Mouse (Mus musculus): ENCODE data around the gene Smpd3. TPM values are rescaled to one million over a fixed set of nuclear protein-coding genes. Genes with fewer than 3 reads are reported as not detected.
A peak's percentile ranks its signal among the peaks of the same experiment; 100 is the strongest.

The Smpd3 gene
- polyA plus RNA-seq, 1 experiment from 2014 or later: 17.3 TPM

- Histone ChIP-seq H3K9me3 (no peaks in the 10 kb centered on the region), H3K36me3 (no peaks in the 10 kb centered on the region), H3K27me3 (replicated peaks) (no peaks in the 10 kb centered on the region), H3K4me2 (no peak overlapping the region), H3K4me3 (replicated peaks) (no peak overlapping the region), H3K9ac (no peak overlapping the region), H3K27ac (peak overlapping the region; percentile 45; the same call in 1 of the 2 replicates), H3K4me1 (peaks cover 14% of the 10 kb centered on the region; the same call in 1 of the 2 replicates)
- WGBS: 71% methylated on average over 1 of the region's 1 CpGs
- ATAC-seq (ENCODE audit: insufficient read depth, low FRiP score, low read depth): no peak
Observed at GRCm38 (mm10) chr8:106306076-106306475, 31.7 kb downstream of the Smpd3 start.

GRCm38 (mm10) chr8:106305301-106305700, 32.5 kb downstream of the Smpd3 start:
- H3K36me3 ChIP-seq: no peaks in the 10 kb centered on the region
- no peaks in the 10 kb centered on the region for H3K27me3 ChIP-seq (replicated peaks)
- ATAC-seq (ENCODE audit: insufficient read depth, low FRiP score, low read depth): no peak
- WGBS: 96% methylated on average over 3 of the region's 3 CpGs
- no peak overlapping the region for H3K4me2 ChIP-seq
- H3K27ac ChIP-seq: 0 out of 2 replicates have a peak overlapping the region, but pooled peaks have one; percentile 10
- H3K9me3 ChIP-seq: no peaks in the 10 kb centered on the region
- no peak overlapping the region for H3K9ac ChIP-seq
- no peak overlapping the region for H3K4me3 ChIP-seq (replicated peaks)
- H3K4me1 ChIP-seq: peaks cover 14% of the 10 kb centered on the region; the same call in 1 of the 2 replicates

GRCm38 (mm10) chr8:106304321-106304720, 33.5 kb downstream of the Smpd3 start:
- no peaks in the 10 kb centered on the region for H3K27me3 ChIP-seq (replicated peaks)
- H3K9ac ChIP-seq: no peak overlapping the region
- 71% methylated on average over 6 of the region's 6 CpGs for WGBS
- no peaks in the 10 kb centered on the region for H3K9me3 ChIP-seq
- H3K27ac ChIP-seq: no peak overlapping the region
- no peak overlapping the region for H3K4me2 ChIP-seq
- H3K36me3 ChIP-seq: no peaks in the 10 kb centered on the region
- H3K4me1 ChIP-seq: peaks cover 13% of the 10 kb centered on the region; the same call in 1 of the 2 replicates
- no peak for ATAC-seq (ENCODE audit: insufficient read depth, low FRiP score, low read depth)
- H3K4me3 ChIP-seq (replicated peaks): no peak overlapping the region

GRCm38 (mm10) chr8:106300739-106301715, 36.8 kb downstream of the Smpd3 start:
- Histone ChIP-seq H3K9ac (no peak overlapping the region), H3K9me3 (no peaks in the 10 kb centered on the region), H3K27ac (peak overlapping the region; percentile 36; the same call in 1 of the 2 replicates), H3K36me3 (no peaks in the 10 kb centered on the region), H3K27me3 (replicated peaks) (no peaks in the 10 kb centered on the region), H3K4me2 (no peak overlapping the region), H3K4me3 (replicated peaks) (no peak overlapping the region), H3K4me1 (peaks cover 6% of the 10 kb centered on the region; the same call in 1 of the 2 replicates)
- 52% methylated on average over 9 of the region's 9 CpGs for WGBS
- peak; percentile 18; the same call in 1 of the 2 replicates for ATAC-seq (ENCODE audit: insufficient read depth, low FRiP score, low read depth)

DNA sequence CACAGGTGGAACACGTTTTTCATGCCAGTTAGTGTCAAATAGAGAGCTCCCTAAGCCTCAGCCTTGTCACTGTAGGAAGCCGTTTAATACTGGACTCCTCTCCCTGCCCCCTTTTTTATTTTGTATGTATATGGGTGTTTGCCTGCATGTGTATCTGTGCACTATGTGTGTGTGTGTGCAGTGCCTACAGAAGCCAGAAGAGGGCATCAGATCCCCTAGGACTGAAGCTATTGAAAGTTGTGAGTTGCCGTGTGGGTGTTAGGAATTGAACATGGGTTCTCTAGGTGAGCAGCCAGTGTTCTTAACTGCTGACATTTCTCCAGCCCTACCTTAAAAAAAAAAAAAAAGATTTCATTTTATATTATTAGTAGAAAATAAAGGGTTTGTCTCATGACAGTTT, 38.1 kb downstream of the Smpd3 start:
- no peak overlapping the region for H3K9ac ChIP-seq
- no peak overlapping the region for H3K4me3 ChIP-seq (replicated peaks)
- H3K36me3 ChIP-seq: no peaks in the 10 kb centered on the region
- H3K9me3 ChIP-seq: no peaks in the 10 kb centered on the region
- H3K27ac ChIP-seq: no peak overlapping the region
- H3K4me2 ChIP-seq: no peak overlapping the region
- WGBS: 86% methylated on average over 3 of the region's 3 CpGs
- no peaks in the 10 kb centered on the region for H3K27me3 ChIP-seq (replicated peaks)
- H3K4me1 ChIP-seq: peaks cover 6% of the 10 kb centered on the region; the same call in 1 of the 2 replicates
- no peak for ATAC-seq (ENCODE audit: insufficient read depth, low FRiP score, low read depth)

DNA sequence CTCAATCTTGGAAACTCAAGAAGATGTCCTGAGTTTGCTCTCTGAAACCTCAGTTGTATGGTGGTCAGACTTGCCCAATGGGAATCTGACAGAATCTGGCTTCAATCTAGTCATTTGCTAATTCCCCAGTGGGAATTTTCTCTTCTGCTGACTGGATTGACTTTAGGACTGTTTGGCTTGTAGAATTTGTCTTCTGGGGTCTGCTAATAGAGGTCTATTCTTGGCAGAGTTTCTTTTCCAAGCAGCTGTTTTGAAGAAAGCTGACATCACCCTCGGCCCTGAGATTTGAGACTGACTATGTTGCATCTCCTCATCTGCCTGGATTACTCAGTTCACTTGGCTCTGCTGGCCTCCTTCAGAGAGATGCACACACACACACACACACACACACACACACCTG, 38.9 kb downstream of the Smpd3 start:
- Histone ChIP-seq H3K9ac (no peak overlapping the region), H3K4me2 (no peak overlapping the region), H3K4me1 (peaks cover 6% of the 10 kb centered on the region; the same call in 1 of the 2 replicates), H3K27me3 (replicated peaks) (no peaks in the 10 kb centered on the region), H3K4me3 (replicated peaks) (no peak overlapping the region), H3K27ac (no peak overlapping the region), H3K36me3 (no peaks in the 10 kb centered on the region), H3K9me3 (no peaks in the 10 kb centered on the region)
- WGBS: 28% methylated on average over 1 of the region's 1 CpGs
- ATAC-seq (ENCODE audit: insufficient read depth, low FRiP score, low read depth): no peak

DNA sequence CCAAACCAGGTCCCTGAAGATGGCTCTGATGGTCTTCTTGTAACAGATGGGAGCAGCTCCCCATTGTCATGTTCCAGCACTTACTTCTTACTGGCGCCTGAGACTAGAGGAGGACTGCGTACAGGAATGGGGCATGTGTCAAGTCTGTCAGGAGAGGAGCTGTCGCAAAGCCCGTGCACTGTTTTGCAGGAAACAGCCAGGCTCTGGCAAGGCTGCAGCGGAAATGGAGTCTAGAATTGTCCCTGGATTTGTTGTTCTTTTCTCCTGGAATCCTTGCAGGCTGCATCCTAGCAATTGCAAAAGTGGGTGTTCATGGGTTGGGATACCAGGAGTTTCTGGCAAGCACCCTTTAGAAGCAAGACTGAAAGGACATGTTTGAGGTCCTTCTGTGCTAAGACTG, 39.5 kb downstream of the Smpd3 start:
- WGBS: 45% methylated on average over 5 of the region's 5 CpGs
- no peak for ATAC-seq (ENCODE audit: insufficient read depth, low FRiP score, low read depth)
- no peak overlapping the region for H3K27ac ChIP-seq
- no peak overlapping the region for H3K4me2 ChIP-seq
- no peaks in the 10 kb centered on the region for H3K9me3 ChIP-seq
- no peaks in the 10 kb centered on the region for H3K27me3 ChIP-seq (replicated peaks)
- no peaks in the 10 kb centered on the region for H3K36me3 ChIP-seq
- no peak overlapping the region for H3K9ac ChIP-seq
- peaks cover 6% of the 10 kb centered on the region; the same call in 1 of the 2 replicates for H3K4me1 ChIP-seq
- H3K4me3 ChIP-seq (replicated peaks): no peak overlapping the region

DNA sequence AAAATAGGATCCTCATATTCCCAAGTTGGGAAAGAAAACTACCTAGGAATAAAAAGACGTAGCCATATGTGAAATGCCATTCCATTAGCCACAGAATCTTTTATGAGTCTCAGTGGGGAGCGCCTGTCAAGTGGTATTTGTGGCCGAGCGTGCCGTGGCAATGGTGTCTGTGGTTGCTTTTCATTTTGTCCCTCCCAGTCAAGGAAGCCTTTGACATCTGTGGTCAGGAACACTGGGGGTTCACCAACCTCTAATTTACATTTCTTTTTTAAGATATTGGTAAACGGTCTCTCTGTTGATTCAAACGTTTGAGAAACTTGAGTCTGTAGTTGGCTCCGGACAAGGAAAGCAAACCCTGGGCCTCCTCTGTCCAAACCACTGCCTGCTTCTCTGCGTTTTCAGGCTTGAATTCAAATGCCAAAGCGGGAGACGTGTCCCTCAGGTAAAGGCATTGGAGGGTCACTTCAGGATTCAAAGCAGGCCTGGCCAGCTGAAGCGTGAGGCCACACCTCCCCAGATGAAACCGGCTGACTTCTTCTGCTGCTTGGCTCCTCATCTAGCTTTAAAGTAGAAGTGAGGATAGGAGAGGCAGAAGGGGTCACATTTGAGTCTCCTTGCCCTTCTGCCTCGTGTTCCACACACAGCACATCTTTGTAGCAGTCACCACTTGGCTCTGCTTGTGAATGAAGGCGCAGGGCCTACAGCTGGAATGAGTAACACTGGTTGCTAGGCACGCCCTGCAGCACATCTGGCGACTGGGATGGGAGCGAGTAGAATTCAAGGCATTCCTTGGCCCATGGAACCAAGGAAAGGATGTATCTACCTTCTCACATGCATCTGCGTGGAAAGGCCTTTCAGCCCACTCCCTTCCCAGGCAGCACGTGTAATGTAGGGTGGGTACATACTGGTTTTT, 45.0 kb downstream of the Smpd3 start:
- Histone ChIP-seq H3K4me2 (no peak overlapping the region), H3K9me3 (no peaks in the 10 kb centered on the region), H3K36me3 (no peaks in the 10 kb centered on the region), H3K4me1 (no peaks in the 10 kb centered on the region), H3K27me3 (replicated peaks) (no peaks in the 10 kb centered on the region), H3K27ac (no peak overlapping the region), H3K9ac (no peak overlapping the region), H3K4me3 (replicated peaks) (no peak overlapping the region)
- no peak for ATAC-seq (ENCODE audit: insufficient read depth, low FRiP score, low read depth)
- WGBS: 73% methylated on average over 20 of the region's 20 CpGs

DNA sequence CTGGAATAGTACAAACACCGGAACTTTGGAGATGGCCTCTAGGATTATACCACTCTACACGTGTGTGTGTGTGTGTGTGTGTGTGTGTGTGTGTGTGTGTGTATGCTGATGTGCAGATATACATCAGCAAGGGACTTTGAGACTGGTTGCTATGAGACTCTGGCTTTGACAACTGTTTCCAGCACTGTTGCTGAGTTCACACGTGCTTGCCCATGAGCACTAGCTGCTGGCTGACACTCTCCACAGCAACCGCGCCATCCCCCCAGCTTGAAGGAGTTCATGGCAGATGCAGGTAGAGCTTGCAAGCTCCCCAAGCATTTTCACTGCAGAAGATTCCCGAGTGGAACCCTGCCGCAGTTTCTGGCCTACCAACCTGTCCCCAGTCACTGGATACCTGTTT, 48.3 kb downstream of the Smpd3 start:
- H3K9me3 ChIP-seq: no peaks in the 10 kb centered on the region
- H3K36me3 ChIP-seq: no peaks in the 10 kb centered on the region
- no peak for ATAC-seq (ENCODE audit: insufficient read depth, low FRiP score, low read depth)
- 42% methylated on average over 7 of the region's 7 CpGs for WGBS
- no peak overlapping the region for H3K4me3 ChIP-seq (replicated peaks)
- no peaks in the 10 kb centered on the region for H3K27me3 ChIP-seq (replicated peaks)
- no peak overlapping the region for H3K9ac ChIP-seq
- no peaks in the 10 kb centered on the region for H3K4me1 ChIP-seq
- no peak overlapping the region for H3K27ac ChIP-seq
- H3K4me2 ChIP-seq: no peak overlapping the region

DNA sequence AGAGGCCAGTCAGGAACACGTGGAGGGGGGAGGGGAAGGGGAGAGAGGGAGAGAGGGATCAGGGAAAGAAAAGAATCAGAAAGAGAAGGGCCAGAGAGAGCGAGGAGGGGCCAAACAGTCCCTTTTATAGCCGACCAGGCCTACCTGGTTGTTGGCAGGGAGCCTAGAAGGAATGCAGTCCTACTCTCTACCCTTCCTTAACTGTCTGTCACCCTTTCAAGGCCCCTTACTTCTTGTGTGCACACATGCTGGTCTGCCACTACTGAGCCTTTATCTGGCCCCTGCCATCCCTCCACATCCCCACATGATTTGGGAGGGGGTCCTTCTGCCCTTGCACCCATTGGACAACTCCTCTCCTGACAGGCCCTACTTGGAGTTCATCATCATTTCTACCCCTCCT, 49.1 kb downstream of the Smpd3 start:
- WGBS: 35% methylated on average over 2 of the region's 3 CpGs
- no peak overlapping the region for H3K27ac ChIP-seq
- H3K27me3 ChIP-seq (replicated peaks): no peaks in the 10 kb centered on the region
- no peaks in the 10 kb centered on the region for H3K4me1 ChIP-seq
- ATAC-seq (ENCODE audit: insufficient read depth, low FRiP score, low read depth): 0 out of 2 replicates have a peak, but pooled peaks have one; percentile 20
- no peak overlapping the region for H3K9ac ChIP-seq
- H3K9me3 ChIP-seq: no peaks in the 10 kb centered on the region
- no peaks in the 10 kb centered on the region for H3K36me3 ChIP-seq
- no peak overlapping the region for H3K4me2 ChIP-seq
- H3K4me3 ChIP-seq (replicated peaks): no peak overlapping the region

DNA sequence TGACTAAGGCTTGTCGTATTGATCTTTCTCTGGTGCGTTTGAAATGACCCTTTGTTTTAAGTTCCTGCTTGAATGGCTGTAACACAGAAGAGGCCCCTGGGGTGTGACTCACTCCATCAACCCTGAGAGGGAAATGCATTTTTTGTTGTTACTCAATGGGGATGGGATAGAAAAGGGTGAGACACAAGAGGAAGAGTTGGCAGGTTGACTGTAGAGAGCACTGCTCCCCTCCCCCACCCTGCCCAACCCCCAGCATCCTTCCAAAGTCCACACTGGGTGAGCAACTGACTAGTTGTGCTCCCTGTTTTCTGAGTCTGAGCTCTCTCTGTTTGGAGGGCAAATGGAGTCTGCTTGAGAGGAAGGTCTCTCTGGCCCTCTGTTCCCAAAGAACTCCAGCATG, 50.3 kb downstream of the Smpd3 start:
- Histone ChIP-seq H3K9ac (no peak overlapping the region), H3K27ac (peak overlapping the region; percentile 64), H3K36me3 (no peaks in the 10 kb centered on the region), H3K4me2 (no peak overlapping the region), H3K4me3 (replicated peaks) (no peak overlapping the region), H3K4me1 (no peaks in the 10 kb centered on the region), H3K9me3 (no peaks in the 10 kb centered on the region), H3K27me3 (replicated peaks) (no peaks in the 10 kb centered on the region)
- 20% methylated on average over 2 of the region's 2 CpGs for WGBS
- peak; percentile 61; the same call in 1 of the 2 replicates for ATAC-seq (ENCODE audit: insufficient read depth, low FRiP score, low read depth)
